Mouse (Mus musculus): ENCODE data around the gene Lmntd1. TPM values are rescaled to one million over a fixed set of nuclear protein-coding genes. Genes with fewer than 3 reads are reported as not detected.

The Lmntd1 gene
- polyA plus RNA-seq, 1 experiment = not detected

DNA sequence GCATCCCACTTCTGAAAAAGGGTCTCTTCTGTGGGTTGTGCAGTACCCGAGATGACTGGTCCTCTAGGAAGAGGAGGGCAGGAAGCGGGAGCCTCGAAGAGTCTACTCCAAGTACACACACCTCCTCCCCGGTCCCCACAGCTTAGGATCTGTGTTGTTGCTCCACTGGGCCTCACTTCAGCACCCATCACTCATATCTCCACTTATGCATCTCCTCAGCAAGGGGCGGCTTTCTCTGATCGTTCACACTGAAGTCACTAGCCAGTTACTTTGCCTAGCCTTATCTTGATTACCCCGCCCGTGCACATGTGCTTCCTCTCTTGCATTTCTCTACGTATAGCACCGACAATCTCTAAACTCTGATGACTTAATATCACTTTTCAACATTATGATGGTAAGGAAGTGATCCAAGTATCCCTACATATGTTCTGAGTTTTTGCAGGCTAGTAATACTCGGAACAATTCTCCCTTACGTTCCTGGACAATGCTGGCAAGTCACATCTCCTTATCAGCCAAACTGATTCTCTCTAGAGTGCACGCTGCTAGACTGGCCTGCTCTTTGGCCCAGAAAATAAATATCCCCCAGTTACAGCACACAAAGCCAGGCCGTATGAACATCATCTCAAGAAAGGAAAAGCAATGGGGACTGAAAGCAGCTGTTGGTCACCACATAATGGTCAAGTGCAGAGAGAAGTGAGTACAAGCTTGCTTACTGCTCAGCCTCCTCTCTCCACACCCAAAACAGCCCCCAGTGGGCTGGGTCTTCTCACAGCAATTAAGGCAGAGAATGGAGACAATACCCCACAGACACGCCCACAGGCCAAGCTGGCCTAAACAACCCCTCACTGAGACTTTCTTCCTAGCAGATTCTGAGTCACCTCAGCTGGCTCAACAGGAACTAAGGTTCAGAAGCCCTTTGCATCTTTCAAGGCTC is 56.8 kb downstream of the Lmntd1 start:
- TF ChIP-seq POLR2A (IDR thresholded peaks at IDR 0.05; ENCODE audit: insufficient read length, low read depth) = no peak
- TF ChIP-seq TCF3 (IDR thresholded peaks at IDR 0.05; ENCODE audit: insufficient read length, low read depth) = no peak
- no peak for TF ChIP-seq POLR2AphosphoS2 (IDR thresholded peaks at IDR 0.05; ENCODE audit: insufficient read length, low read depth)
- Histone ChIP-seq H3K79me2 (ENCODE audit: control insufficient read depth, insufficient read depth) (no peaks in the 10 kb centered on the region), H3K27me3 (ENCODE audit: control insufficient read depth, insufficient read depth, insufficient read length) (no peaks in the 10 kb centered on the region), H3K36me3 (ENCODE audit: control insufficient read depth, insufficient read depth) (no peaks in the 10 kb centered on the region), H3ac (ENCODE audit: control insufficient read depth, insufficient read length) (no peak overlapping the region), H3K4me2 (ENCODE audit: low read depth) (no peak overlapping the region), H3K4me3 (no peak overlapping the region)

DNA sequence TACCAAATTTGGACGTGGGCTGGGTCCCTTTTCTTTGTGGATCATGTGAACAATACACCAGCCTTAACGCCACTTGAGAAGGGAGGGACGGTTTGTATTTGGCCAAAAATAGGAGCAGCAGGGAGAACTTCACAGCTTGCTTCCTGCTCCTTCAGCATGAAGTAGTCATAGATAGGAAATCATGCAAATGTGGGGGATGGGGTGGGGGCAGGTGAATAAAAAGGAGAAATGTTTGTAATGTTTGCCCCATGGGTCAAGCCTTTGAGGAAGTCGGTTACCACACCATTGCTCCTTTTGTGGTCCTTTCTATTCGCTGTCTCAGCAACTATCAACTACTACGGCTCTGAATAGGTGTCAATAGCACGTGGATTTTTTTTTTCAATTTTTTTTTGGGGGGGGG is 60.9 kb downstream of the Lmntd1 start:
- Histone ChIP-seq H3K27me3 (ENCODE audit: control insufficient read depth, insufficient read depth, insufficient read length) (no peaks in the 10 kb centered on the region), H3K4me3 (no peak overlapping the region), H3K79me2 (ENCODE audit: control insufficient read depth, insufficient read depth) (no peaks in the 10 kb centered on the region), H3K36me3 (ENCODE audit: control insufficient read depth, insufficient read depth) (no peaks in the 10 kb centered on the region), H3K4me2 (ENCODE audit: low read depth) (no peak overlapping the region), H3ac (ENCODE audit: control insufficient read depth, insufficient read length) (no peak overlapping the region)
- TF ChIP-seq POLR2A (IDR thresholded peaks at IDR 0.05; ENCODE audit: insufficient read length, low read depth) (no peak), MYOG (IDR thresholded peaks at IDR 0.05; ENCODE audit: control insufficient read depth in 1 of 3, insufficient read depth in 1 of 3, insufficient read length in 2 of 3, low read depth in 2 of 3) (no peak), SRF (IDR thresholded peaks at IDR 0.05; ENCODE audit: control insufficient read depth, insufficient read length, low read depth) (no peak), TCF3 (IDR thresholded peaks at IDR 0.05; ENCODE audit: insufficient read length, low read depth) (no peak), MAX (IDR thresholded peaks at IDR 0.05; ENCODE audit: low read depth) (no peak), CEBPB (IDR thresholded peaks at IDR 0.05; ENCODE audit: insufficient read depth, poor library complexity, severe bottlenecking) (no peak), POLR2AphosphoS2 (IDR thresholded peaks at IDR 0.05; ENCODE audit: insufficient read length, low read depth) (no peak), REST (IDR thresholded peaks at IDR 0.05; ENCODE audit: insufficient read depth, insufficient read length) (no peak), TCF12 (IDR thresholded peaks at IDR 0.05; ENCODE audit: insufficient read depth, poor library complexity, severe bottlenecking) (no peak), USF1 (IDR thresholded peaks at IDR 0.05; ENCODE audit: low read depth) (no peak), MYOD1 (IDR thresholded peaks at IDR 0.05; ENCODE audit: control insufficient read depth in 1 of 3, insufficient read length in 2 of 3, low read depth in 2 of 3) (no peak), E2F4 (IDR thresholded peaks at IDR 0.05; ENCODE audit: insufficient read depth) (no peak)

DNA sequence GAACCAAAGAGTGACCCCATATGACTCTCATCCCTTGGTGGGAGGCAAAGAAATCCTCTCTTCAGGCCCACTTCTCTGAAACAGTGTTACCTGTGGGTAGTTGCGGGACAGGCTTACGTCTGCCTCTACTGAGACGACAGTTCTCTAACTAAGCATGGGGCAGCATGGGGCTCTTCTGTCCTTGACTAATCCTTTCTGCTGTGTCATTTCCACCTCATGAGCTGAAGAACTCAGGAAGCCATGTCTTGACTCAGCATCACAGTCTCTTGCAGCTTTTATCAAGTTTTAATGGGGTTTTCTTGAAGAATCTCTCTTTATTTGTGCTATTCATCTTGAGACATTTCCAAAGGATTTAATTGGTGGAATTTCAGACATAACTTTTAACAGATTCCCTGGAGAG is 61.3 kb downstream of the Lmntd1 start:
- TF ChIP-seq CEBPB (IDR thresholded peaks at IDR 0.05; ENCODE audit: insufficient read depth, poor library complexity, severe bottlenecking) = no peak
- TF ChIP-seq MYOD1 (IDR thresholded peaks at IDR 0.05; ENCODE audit: control insufficient read depth in 1 of 3, insufficient read length in 2 of 3, low read depth in 2 of 3) = no peak
- no peak for TF ChIP-seq REST (IDR thresholded peaks at IDR 0.05; ENCODE audit: insufficient read depth, insufficient read length)
- TF ChIP-seq MAX (IDR thresholded peaks at IDR 0.05; ENCODE audit: low read depth) = no peak
- no peak for TF ChIP-seq POLR2A (IDR thresholded peaks at IDR 0.05; ENCODE audit: insufficient read length, low read depth)
- TF ChIP-seq USF1 (IDR thresholded peaks at IDR 0.05; ENCODE audit: low read depth) = no peak
- TF ChIP-seq SRF (IDR thresholded peaks at IDR 0.05; ENCODE audit: control insufficient read depth, insufficient read length, low read depth) = no peak
- no peak for TF ChIP-seq E2F4 (IDR thresholded peaks at IDR 0.05; ENCODE audit: insufficient read depth)
- TF ChIP-seq MYOG (IDR thresholded peaks at IDR 0.05; ENCODE audit: control insufficient read depth in 1 of 3, insufficient read depth in 1 of 3, insufficient read length in 2 of 3, low read depth in 2 of 3) = no peak
- H3K36me3 ChIP-seq (ENCODE audit: control insufficient read depth, insufficient read depth) = no peaks in the 10 kb centered on the region

DNA sequence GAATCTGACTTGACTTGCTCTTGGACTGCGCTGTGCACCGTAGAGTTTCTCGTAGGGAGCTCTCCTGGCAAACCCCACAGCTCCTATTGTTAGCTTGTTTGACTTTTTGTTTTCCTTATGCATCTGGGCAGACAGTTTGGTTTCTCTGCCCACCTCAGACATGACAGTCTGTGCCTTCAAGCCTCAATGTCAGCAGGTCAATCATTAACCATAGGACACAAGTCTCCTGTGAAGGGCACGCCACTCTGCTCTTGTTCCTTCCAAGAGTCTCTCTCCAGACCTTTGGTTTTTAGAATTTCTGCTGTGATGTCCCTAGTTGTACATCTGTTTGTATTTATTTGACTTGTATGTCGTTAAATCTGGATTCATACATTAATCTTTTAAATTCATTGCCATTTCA is 63.1 kb downstream of the Lmntd1 start:
- Histone ChIP-seq H3K4me3 (no peak overlapping the region), H3K4me2 (ENCODE audit: low read depth) (no peak overlapping the region), H3ac (ENCODE audit: control insufficient read depth, insufficient read length) (no peak overlapping the region), H3K79me2 (ENCODE audit: control insufficient read depth, insufficient read depth) (no peaks in the 10 kb centered on the region), H3K27me3 (ENCODE audit: control insufficient read depth, insufficient read depth, insufficient read length) (no peaks in the 10 kb centered on the region), H3K36me3 (ENCODE audit: control insufficient read depth, insufficient read depth) (no peaks in the 10 kb centered on the region)
- TF ChIP-seq TCF12 (IDR thresholded peaks at IDR 0.05; ENCODE audit: insufficient read depth, poor library complexity, severe bottlenecking) = no peak
- no peak for TF ChIP-seq MAX (IDR thresholded peaks at IDR 0.05; ENCODE audit: low read depth)
- TF ChIP-seq SRF (IDR thresholded peaks at IDR 0.05; ENCODE audit: control insufficient read depth, insufficient read length, low read depth) = no peak
- no peak for TF ChIP-seq CEBPB (IDR thresholded peaks at IDR 0.05; ENCODE audit: insufficient read depth, poor library complexity, severe bottlenecking)
- TF ChIP-seq MYOD1 (IDR thresholded peaks at IDR 0.05; ENCODE audit: control insufficient read depth in 1 of 3, insufficient read length in 2 of 3, low read depth in 2 of 3) = no peak
- TF ChIP-seq POLR2A (IDR thresholded peaks at IDR 0.05; ENCODE audit: insufficient read length, low read depth) = no peak
- no peak for TF ChIP-seq TCF3 (IDR thresholded peaks at IDR 0.05; ENCODE audit: insufficient read length, low read depth)
- no peak for TF ChIP-seq MYOG (IDR thresholded peaks at IDR 0.05; ENCODE audit: control insufficient read depth in 1 of 3, insufficient read depth in 1 of 3, insufficient read length in 2 of 3, low read depth in 2 of 3)
- TF ChIP-seq E2F4 (IDR thresholded peaks at IDR 0.05; ENCODE audit: insufficient read depth) = no peak
- TF ChIP-seq POLR2AphosphoS2 (IDR thresholded peaks at IDR 0.05; ENCODE audit: insufficient read length, low read depth) = no peak
- no peak for TF ChIP-seq REST (IDR thresholded peaks at IDR 0.05; ENCODE audit: insufficient read depth, insufficient read length)
- no peak for TF ChIP-seq USF1 (IDR thresholded peaks at IDR 0.05; ENCODE audit: low read depth)

More for the DNA sequence above, 61.3 kb downstream of the Lmntd1 start:
- Histone ChIP-seq H3K79me2 (ENCODE audit: control insufficient read depth, insufficient read depth) (no peaks in the 10 kb centered on the region), H3K4me3 (no peak overlapping the region), H3K4me2 (ENCODE audit: low read depth) (no peak overlapping the region), H3ac (ENCODE audit: control insufficient read depth, insufficient read length) (no peak overlapping the region), H3K27me3 (ENCODE audit: control insufficient read depth, insufficient read depth, insufficient read length) (no peaks in the 10 kb centered on the region)
